Mouse (Mus musculus) lung, postnatal 0 days (tissue): ENCODE results near the gene Defb26. TPM values are rescaled to one million over a fixed set of nuclear protein-coding genes. Genes with fewer than 3 reads are reported as not detected.

Experiments used
- ATAC-seq: fragments of 200-750 bp; cut with Nextera tagmentation; 2 replicates; pipeline ENCODE4 v1.8.0; 2017; ENCODE audit warnings: moderate library complexity
- DNase-seq: peaks from one replicate; pipeline ENCODE4 v3.0.0-alpha.2; 2016; ENCODE audit warnings: low spot score
- H3K27ac ChIP-seq: fragments of 300-500 bp; sonication (generic); 2 replicates; pipeline ENCODE4 v1.5.1; 2014; ENCODE audit warnings: antibody characterized with exemption, mild to moderate bottlenecking, low read length, mixed read lengths
- H3K27me3 ChIP-seq: fragments of 300-500 bp; sonication (generic); replicated peaks from 2 replicates; pipeline ENCODE4 v1.6.1; 2014; ENCODE audit warnings: low read length, mixed read lengths; ENCODE audit not compliant: insufficient read depth
- H3K36me3 ChIP-seq: fragments of 300-500 bp; sonication (generic); 2 replicates; pipeline ENCODE4 v1.6.1; 2014; ENCODE audit warnings: low read length, mixed read lengths; ENCODE audit not compliant: insufficient read depth
- H3K4me1 ChIP-seq: fragments of 300-500 bp; sonication (generic); 2 replicates; pipeline ENCODE4 v1.6.1; 2014; ENCODE audit warnings: antibody characterized with exemption, low read depth, low read length, mixed read lengths; ENCODE audit not compliant: insufficient read depth
- H3K4me2 ChIP-seq: fragments of 300-500 bp; sonication (generic); replicated peaks from 2 replicates; pipeline ENCODE4 v1.6.1; 2014; ENCODE audit warnings: low read depth, mild to moderate bottlenecking, low read length, moderate library complexity, mixed read lengths
- H3K4me3 ChIP-seq: fragments of 300-500 bp; sonication (generic); 2 replicates; pipeline ENCODE4 v1.5.1; 2014; ENCODE audit warnings: low read depth, low read length
- H3K9ac ChIP-seq: fragments of 300-500 bp; sonication (generic); replicated peaks from 2 replicates; pipeline ENCODE4 v1.6.1; 2014; ENCODE audit warnings: low read depth, mild to moderate bottlenecking
- H3K9me3 ChIP-seq: fragments of 300-500 bp; sonication (generic); 2 replicates; pipeline ENCODE4 v1.6.1; 2016; ENCODE audit warnings: low read length, mixed read lengths
- CTCF ChIP-seq: IDR thresholded peaks from 2 replicates; pipeline ENCODE4 v1.5.1; 2016; ENCODE audit warnings: antibody characterized with exemption, mild to moderate bottlenecking
- EP300 ChIP-seq: IDR thresholded peaks from 2 replicates; pipeline ENCODE4 v1.6.1; 2016; ENCODE audit warnings: antibody characterized with exemption, mild to moderate bottlenecking, control low read depth
- WGBS: fragments of 180-500 bp; shearing (Covaris S2); extraction: QIAGEN DNeasy Blood & Tissue Kit; methylation state at CpG from one replicate; pipeline ENCODE4 v1.1.7; 2014; 5-methylcytosine and 5-hydroxymethylcytosine counted together
- polyA plus RNA-seq: library from polyadenylated mRNA; unstranded; fragments of >200 nt; fragmentation: Nextera tagmentation; extraction: Ambion mirVana; gene quantifications from 2 replicates; pipeline ENCODE4 v1.2.1, GENCODE M21; 2015

The Defb26 gene
- polyA plus RNA-seq, 1 experiment from 2014 or later: not detected

GRCm38 (mm10) chr2:152480881-152481280 is 30.6 kb downstream of the Defb26 start:
- Histone ChIP-seq H3K4me2 (no peak overlapping the region), H3K9ac (no peak overlapping the region), H3K9me3 (no peaks in the 10 kb centered on the region), H3K4me1 (no peaks in the 10 kb centered on the region), H3K4me3 (no peak overlapping the region), H3K36me3 (no peaks in the 10 kb centered on the region), H3K27ac (no peak overlapping the region), H3K27me3 (no peaks in the 10 kb centered on the region)
- DNase-seq (peak; percentile 26), ATAC-seq (no peak)
- WGBS: 77% methylated on average over 3 of the region's 3 CpGs
- no peak for TF ChIP-seq CTCF
- no peak for TF ChIP-seq EP300

GRCm38 (mm10) chr2:152476763-152477162 is 34.7 kb downstream of the Defb26 start, which contains the start of gene Defb20:
TSS of gene Defb20 (plus strand) at chr2:152477063.
- no peaks in the 10 kb centered on the region for H3K9me3 ChIP-seq
- H3K4me1 ChIP-seq: no peaks in the 10 kb centered on the region
- no peak within 1 kb of the TSS for H3K27ac ChIP-seq
- no peak within 1 kb of the TSS for H3K4me2 ChIP-seq
- TF ChIP-seq EP300: no peak
- TF ChIP-seq CTCF: no peak
- WGBS: 64% methylated on average over 2 of the region's 2 CpGs
- H3K4me3 ChIP-seq: no peak within 1 kb of the TSS
- DNase-seq: no peak
- no peaks in the 10 kb centered on the region for H3K36me3 ChIP-seq
- no peak for ATAC-seq
- no peak within 1 kb of the TSS for H3K9ac ChIP-seq
- no peaks in the 10 kb centered on the region for H3K27me3 ChIP-seq

GRCm38 (mm10) chr2:152472434-152472833 is 39.1 kb downstream of the Defb26 start:
- no peak overlapping the region for H3K4me3 ChIP-seq
- peak; percentile 37 for TF ChIP-seq CTCF
- no peak for TF ChIP-seq EP300
- H3K4me2 ChIP-seq: no peak overlapping the region
- DNase-seq: no peak
- no peaks in the 10 kb centered on the region for H3K9me3 ChIP-seq
- no peaks in the 10 kb centered on the region for H3K4me1 ChIP-seq
- H3K27ac ChIP-seq: no peak overlapping the region
- no peak for ATAC-seq
- WGBS: 21% methylated on average over 3 of the region's 3 CpGs
- no peak overlapping the region for H3K9ac ChIP-seq
- no peaks in the 10 kb centered on the region for H3K36me3 ChIP-seq
- H3K27me3 ChIP-seq: no peaks in the 10 kb centered on the region

GRCm38 (mm10) chr2:152470973-152471372 is 40.5 kb downstream of the Defb26 start:
- no peak for ATAC-seq
- no peak for TF ChIP-seq EP300
- peak; percentile 82 for TF ChIP-seq CTCF
- H3K9me3 ChIP-seq: no peaks in the 10 kb centered on the region
- no peaks in the 10 kb centered on the region for H3K4me1 ChIP-seq
- H3K4me3 ChIP-seq: no peak overlapping the region
- no peak overlapping the region for H3K9ac ChIP-seq
- H3K4me2 ChIP-seq: no peak overlapping the region
- WGBS: 24% methylated on average over 7 of the region's 7 CpGs
- H3K27ac ChIP-seq: no peak overlapping the region
- no peaks in the 10 kb centered on the region for H3K27me3 ChIP-seq
- H3K36me3 ChIP-seq: no peaks in the 10 kb centered on the region
- DNase-seq: peak; percentile 50

GRCm38 (mm10) chr2:152464570-152465150 is 46.8 kb downstream of the Defb26 start, which contains the start of gene Defb23:
TSS of gene Defb23 (minus strand) at chr2:152464620.
- no peak within 1 kb of the TSS for H3K27ac ChIP-seq
- H3K9ac ChIP-seq: no peak within 1 kb of the TSS
- H3K36me3 ChIP-seq: no peaks in the 10 kb centered on the region
- ATAC-seq (no peak), DNase-seq (no peak)
- H3K4me3 ChIP-seq: no peak within 1 kb of the TSS
- no peak within 1 kb of the TSS for H3K4me2 ChIP-seq
- H3K4me1 ChIP-seq: no peaks in the 10 kb centered on the region
- 91% methylated on average over 3 of the region's 3 CpGs for WGBS
- no peaks in the 10 kb centered on the region for H3K9me3 ChIP-seq
- TF ChIP-seq EP300 (no peak), CTCF (no peak)
- no peaks in the 10 kb centered on the region for H3K27me3 ChIP-seq

- WGBS: 38% methylated on average over 13 of the region's 13 CpGs
- no peaks in the 10 kb centered on the region for H3K36me3 ChIP-seq
- H3K27ac ChIP-seq: no peak overlapping the region
- no peaks in the 10 kb centered on the region for H3K9me3 ChIP-seq
- ATAC-seq (no peak), DNase-seq (no peak)
- H3K4me2 ChIP-seq: no peak overlapping the region
- no peak overlapping the region for H3K9ac ChIP-seq
- no peak overlapping the region for H3K4me3 ChIP-seq
- TF ChIP-seq CTCF (no peak), EP300 (no peak)
- H3K4me1 ChIP-seq: no peaks in the 10 kb centered on the region
- no peaks in the 10 kb centered on the region for H3K27me3 ChIP-seq
Measured at GRCm38 (mm10) chr2:152459241-152459640, 52.3 kb downstream of the Defb26 start.

Other genes with a start within 250 kb of the Defb26 start
- gene Tbc1d20, start 217.9 kb downstream of the Defb26 start, polyA plus RNA-seq: 37.5 and 38.8 TPM in 2 replicates
- 67.9 and 74.4 TPM in 2 replicates for gene Rbck1, start 179.0 kb downstream of the Defb26 start, polyA plus RNA-seq
- 5.7 and 6.7 TPM in 2 replicates for gene Trib3, start 167.7 kb downstream of the Defb26 start, polyA plus RNA-seq
- not detected in 2 replicates for gene Nrsn2, start 135.1 kb downstream of the Defb26 start, polyA plus RNA-seq
- gene Sox12, start 113.6 kb downstream of the Defb26 start, polyA plus RNA-seq: 3.5 and 3.9 TPM in 2 replicates
- 17.3 TPM in 2 replicates for gene Zcchc3, start 96.7 kb downstream of the Defb26 start, polyA plus RNA-seq
- gene 6820408C15Rik, start 96.1 kb downstream of the Defb26 start, polyA plus RNA-seq: 10.7 and 14.6 TPM in 2 replicates
- not detected in 2 replicates for gene Defb23, start 47.1 kb downstream of the Defb26 start, polyA plus RNA-seq
- not detected in 2 replicates for gene Defb20, start 34.6 kb downstream of the Defb26 start, polyA plus RNA-seq
- gene Defb22, start 21.6 kb downstream of the Defb26 start, polyA plus RNA-seq: not detected in 2 replicates
- gene Defb28, start 6.6 kb upstream of the Defb26 start, polyA plus RNA-seq: not detected in 2 replicates
- gene Defb29, start 28.4 kb upstream of the Defb26 start, polyA plus RNA-seq: not detected in 2 replicates
- gene Gm17416, start 57.6 kb upstream of the Defb26 start, polyA plus RNA-seq: not detected in 2 replicates
- not detected in 2 replicates for gene Defb21, start 61.1 kb upstream of the Defb26 start, polyA plus RNA-seq
- gene Defb19, start 68.6 kb upstream of the Defb26 start, polyA plus RNA-seq: 0.36 TPM in 1 of 2 replicates, not detected in the other
- gene Defb45, start 87.7 kb upstream of the Defb26 start, polyA plus RNA-seq: not detected in 2 replicates
- gene Defb36, start 92.6 kb upstream of the Defb26 start, polyA plus RNA-seq: not detected in 2 replicates
- 3.0 and 4.9 TPM in 2 replicates for gene Defb25, start 111.4 kb upstream of the Defb26 start, polyA plus RNA-seq
- gene Rem1, start 115.3 kb upstream of the Defb26 start, polyA plus RNA-seq: 32.2 and 34.0 TPM in 2 replicates
- gene H13, start 157.8 kb upstream of the Defb26 start, polyA plus RNA-seq: 110 and 127 TPM in 2 replicates
- 19.4 and 20.8 TPM in 2 replicates for gene Mcts2, start 175.3 kb upstream of the Defb26 start, polyA plus RNA-seq
- 214 and 218 TPM in 2 replicates for gene Id1, start 224.6 kb upstream of the Defb26 start, polyA plus RNA-seq
- gene Cox4i2, start 242.5 kb upstream of the Defb26 start, polyA plus RNA-seq: 204 and 228 TPM in 2 replicates